Mouse (Mus musculus) urinary bladder, adult 18-20 months (tissue): ENCODE data around the gene Marc1.

Source experiments
- DNase-seq, 2 experiments: peaks; one replicate each; pipeline ENCODE4 v3.0.0; 2022; ENCODE audit warnings: low spot score in 2 of 2, mixed read lengths in 2 of 2

Gene Marc1

GRCm38 (mm10) chr1:184763866-184764265, 47.2 kb downstream of the Marc1 start:
- no peak for DNase-seq

GRCm38 (mm10) chr1:184762941-184763340, 48.2 kb downstream of the Marc1 start:
- no peak for DNase-seq

GRCm38 (mm10) chr1:184761988-184762387, 49.1 kb downstream of the Marc1 start:
- DNase-seq: no peak

- no peak for DNase-seq
These were observed 58.4 kb downstream of the Marc1 start for GRCm38 (mm10) chr1:184752671-184753070.

GRCm38 (mm10) chr1:184750114-184750664, 60.9 kb downstream of the Marc1 start:
- DNase-seq: no peak

- DNase-seq: no peak
These were observed 62.4 kb downstream of the Marc1 start for GRCm38 (mm10) chr1:184748692-184749152.

- no peak for DNase-seq
These were observed 73.1 kb downstream of the Marc1 start for GRCm38 (mm10) chr1:184737876-184738479.

GRCm38 (mm10) chr1:184737228-184737627, 73.9 kb downstream of the Marc1 start:
- DNase-seq: no peak
